Mouse (Mus musculus) heart, embryonic 11.5 days (tissue): ENCODE measurements around the gene Tnip3. TPM values are rescaled to one million over a fixed set of nuclear protein-coding genes. Genes with fewer than 3 reads are reported as not detected.
A peak's percentile ranks its signal among the peaks of the same experiment; 100 is the strongest.

Experiments
- ATAC-seq: fragments of 200-750 bp; cut with Nextera tagmentation; replicated peaks from 2 replicates; pipeline ENCODE4 v1.8.0; 2017; ENCODE audit warnings: moderate library complexity; ENCODE audit not compliant: insufficient number of reproducible peaks, low FRiP score, low TSS enrichment
- H3K27ac ChIP-seq: fragments of 300-500 bp; sonication (generic); 2 replicates; pipeline ENCODE4 v1.5.1; 2014; ENCODE audit warnings: mild to moderate bottlenecking, low read depth, low read length
- H3K27me3 ChIP-seq: fragments of 300-500 bp; sonication (generic); 2 replicates; pipeline ENCODE4 v1.6.1; 2014; ENCODE audit warnings: mild to moderate bottlenecking, low read length, mixed read lengths; ENCODE audit not compliant: control insufficient read depth, insufficient read depth
- H3K36me3 ChIP-seq: fragments of 300-500 bp; sonication (generic); 2 replicates; pipeline ENCODE4 v1.6.1; 2014; ENCODE audit warnings: mild to moderate bottlenecking, low read length, moderate library complexity, mixed read lengths; ENCODE audit not compliant: control insufficient read depth, insufficient read depth
- H3K4me1 ChIP-seq: fragments of 300-500 bp; sonication (generic); 2 replicates; pipeline ENCODE4 v1.6.1; 2014; ENCODE audit warnings: low read length; ENCODE audit not compliant: control insufficient read depth, insufficient read depth
- H3K4me2 ChIP-seq: fragments of 300-500 bp; sonication (generic); 2 replicates; pipeline ENCODE4 v1.6.1; 2014; ENCODE audit warnings: mild to moderate bottlenecking, moderate library complexity
- H3K4me3 ChIP-seq: fragments of 300-500 bp; sonication (generic); 2 replicates; pipeline ENCODE4 v1.5.1; 2014; ENCODE audit warnings: low read depth, low read length
- H3K9ac ChIP-seq: fragments of 300-500 bp; sonication (generic); 2 replicates; pipeline ENCODE4 v1.6.1; 2014; ENCODE audit warnings: mild to moderate bottlenecking, low read depth, low read length, moderate library complexity
- H3K9me3 ChIP-seq: fragments of 300-500 bp; sonication (generic); replicated peaks from 2 replicates; pipeline ENCODE4 v1.6.1; 2016; ENCODE audit warnings: low read length; ENCODE audit not compliant: control insufficient read depth
- WGBS: fragments of 180-500 bp; shearing (Covaris S2); extraction: QIAGEN DNeasy Blood & Tissue Kit; methylation state at CpG from one replicate; pipeline ENCODE4 v1.1.7; 2014; ENCODE audit not compliant: insufficient replicate concordance; 5-methylcytosine and 5-hydroxymethylcytosine counted together
- polyA plus RNA-seq: library from polyadenylated mRNA; unstranded; fragments of >200 nt; fragmentation: Nextera tagmentation; extraction: Ambion mirVana; gene quantifications from 2 replicates; pipeline ENCODE4 v1.2.1, GENCODE M21; 2014

Gene Tnip3
- polyA plus RNA-seq, 1 experiment from 2014 or later = 0.20 TPM

DNA sequence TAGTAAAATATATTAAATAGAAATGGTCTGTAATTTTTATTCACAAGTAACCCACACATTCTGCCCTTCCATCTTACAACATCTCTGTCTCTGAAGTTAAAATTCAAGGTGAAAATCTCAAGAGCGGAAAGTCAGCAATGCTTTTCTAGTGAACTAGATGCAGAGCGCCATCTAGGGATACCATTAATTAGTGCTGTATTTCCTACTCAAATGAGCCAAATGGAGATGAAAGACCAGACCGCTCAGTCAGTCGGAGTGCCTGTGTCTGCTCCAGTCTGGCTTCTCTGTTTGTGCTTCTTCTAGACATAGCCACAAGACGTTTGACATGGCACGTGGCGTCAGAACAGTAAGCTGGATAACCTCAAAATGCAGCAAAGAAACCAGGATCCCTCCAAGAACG lies 44.6 kb downstream of the Tnip3 start:
- no peaks in the 10 kb centered on the region for H3K36me3 ChIP-seq
- no peak overlapping the region for H3K4me3 ChIP-seq
- no peaks in the 10 kb centered on the region for H3K4me1 ChIP-seq
- no peak overlapping the region for H3K27ac ChIP-seq
- H3K9ac ChIP-seq = no peak overlapping the region
- no peaks in the 10 kb centered on the region for H3K9me3 ChIP-seq
- no peak for ATAC-seq
- H3K27me3 ChIP-seq = no peaks in the 10 kb centered on the region
- no peak overlapping the region for H3K4me2 ChIP-seq
- 33% methylated on average over 8 of the region's 8 CpGs for whole genome bisulfite sequencing

DNA sequence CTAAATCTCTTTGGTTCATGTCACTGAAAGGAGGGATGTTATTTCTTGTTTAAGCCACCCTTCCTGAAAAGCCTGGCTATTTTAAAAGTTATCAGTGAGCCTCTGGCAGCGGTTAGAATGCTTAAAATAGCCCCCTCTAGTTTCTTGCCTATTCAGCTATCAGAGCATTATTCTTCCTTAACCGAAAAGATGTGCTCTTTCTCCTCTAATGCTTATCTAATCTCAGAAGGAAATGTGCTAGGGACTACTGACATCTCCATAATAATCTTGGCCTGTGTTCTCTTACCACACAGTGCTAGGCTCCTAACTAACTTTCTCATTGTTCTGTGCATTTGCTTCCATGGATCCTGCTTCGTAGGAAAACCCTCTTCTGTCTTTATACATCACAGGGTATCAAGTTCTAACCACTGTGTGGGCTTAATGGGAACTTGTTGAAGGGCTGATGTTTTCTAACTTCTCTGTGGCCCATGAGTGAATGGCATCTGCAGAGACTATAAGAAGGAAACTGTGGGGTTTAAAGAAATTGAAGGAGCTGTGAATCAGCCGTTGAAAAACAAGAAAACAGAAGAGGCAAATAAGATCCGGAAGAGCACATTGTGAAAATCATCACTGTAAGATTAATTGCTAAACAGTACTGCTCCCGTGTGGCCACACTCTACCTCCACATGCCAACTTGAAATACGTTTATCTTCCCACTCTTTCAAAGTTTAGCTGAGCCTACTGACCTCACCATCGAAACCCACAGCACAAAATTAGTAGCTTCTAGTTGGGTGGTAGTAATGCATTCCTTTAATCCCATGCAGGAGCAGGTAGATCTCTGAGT lies 53.2 kb downstream of the Tnip3 start:
- ATAC-seq = no peak
- Histone ChIP-seq H3K4me2 (no peak overlapping the region), H3K4me1 (0 out of 2 replicates have a peak, but pooled peaks cover 4% of the 10 kb centered on the region), H3K27me3 (no peaks in the 10 kb centered on the region), H3K27ac (peak overlapping the region; percentile 70), H3K36me3 (no peaks in the 10 kb centered on the region), H3K9ac (no peak overlapping the region), H3K4me3 (no peak overlapping the region), H3K9me3 (no peaks in the 10 kb centered on the region)
- 43% methylated on average over 8 of the region's 8 CpGs for WGBS

DNA sequence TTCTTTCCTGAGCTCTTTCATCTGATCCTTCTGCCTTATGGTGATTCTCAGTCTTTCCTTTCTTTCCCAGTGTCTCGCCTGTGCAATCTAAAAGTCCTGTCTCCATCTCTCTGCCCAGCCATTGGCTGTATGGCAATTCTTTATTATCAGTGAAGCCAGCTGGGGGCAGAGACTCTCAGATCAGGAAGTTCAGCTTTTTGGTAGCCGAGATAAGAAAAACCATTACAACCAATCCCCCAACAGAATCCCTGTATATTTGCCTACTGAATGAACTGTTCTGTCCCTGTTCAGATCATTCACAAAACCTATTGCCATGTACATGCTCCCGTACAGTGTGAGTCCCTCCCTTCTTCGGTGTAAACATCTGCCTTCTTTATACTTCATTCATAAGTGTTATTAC lies 57.9 kb downstream of the Tnip3 start:
- 0 out of 2 replicates have a peak, but pooled peaks cover 10% of the 10 kb centered on the region for H3K4me1 ChIP-seq
- H3K9ac ChIP-seq = no peak overlapping the region
- H3K9me3 ChIP-seq = no peaks in the 10 kb centered on the region
- 62% methylated on average over 4 of the region's 4 CpGs for WGBS
- no peak overlapping the region for H3K4me2 ChIP-seq
- no peak for ATAC-seq
- H3K27ac ChIP-seq = no peak overlapping the region
- H3K27me3 ChIP-seq = no peaks in the 10 kb centered on the region
- no peaks in the 10 kb centered on the region for H3K36me3 ChIP-seq
- no peak overlapping the region for H3K4me3 ChIP-seq

DNA sequence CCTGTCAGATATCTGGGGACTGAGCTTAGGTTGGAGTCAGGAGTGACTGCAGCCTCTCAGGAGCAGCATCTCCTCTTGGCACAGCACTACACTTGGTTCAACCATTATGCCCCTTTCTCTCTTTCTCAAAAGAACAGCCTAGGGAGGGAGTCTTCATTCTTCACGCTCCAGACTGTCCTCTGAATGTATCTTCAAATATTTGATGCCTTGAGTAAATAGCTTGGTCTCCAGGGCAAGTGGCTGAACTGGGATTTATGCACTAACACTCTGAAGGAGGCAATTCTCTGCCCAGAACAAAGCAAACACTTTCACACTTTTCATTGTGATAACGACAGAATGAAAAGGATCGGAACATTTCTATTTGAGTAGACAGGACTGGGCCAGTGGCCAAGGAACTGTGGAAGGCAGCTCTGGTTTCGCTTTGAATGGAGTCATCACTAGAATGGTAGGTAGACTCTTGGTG lies 59.8 kb downstream of the Tnip3 start:
- Histone ChIP-seq H3K4me3 (no peak overlapping the region), H3K27ac (peak overlapping the region; percentile 68), H3K36me3 (no peaks in the 10 kb centered on the region), H3K9ac (no peak overlapping the region), H3K27me3 (no peaks in the 10 kb centered on the region), H3K9me3 (no peaks in the 10 kb centered on the region), H3K4me2 (no peak overlapping the region), H3K4me1 (0 out of 2 replicates have a peak, but pooled peaks cover 6% of the 10 kb centered on the region)
- 29% methylated on average over 4 of the region's 4 CpGs for WGBS
- no peak for ATAC-seq

DNA sequence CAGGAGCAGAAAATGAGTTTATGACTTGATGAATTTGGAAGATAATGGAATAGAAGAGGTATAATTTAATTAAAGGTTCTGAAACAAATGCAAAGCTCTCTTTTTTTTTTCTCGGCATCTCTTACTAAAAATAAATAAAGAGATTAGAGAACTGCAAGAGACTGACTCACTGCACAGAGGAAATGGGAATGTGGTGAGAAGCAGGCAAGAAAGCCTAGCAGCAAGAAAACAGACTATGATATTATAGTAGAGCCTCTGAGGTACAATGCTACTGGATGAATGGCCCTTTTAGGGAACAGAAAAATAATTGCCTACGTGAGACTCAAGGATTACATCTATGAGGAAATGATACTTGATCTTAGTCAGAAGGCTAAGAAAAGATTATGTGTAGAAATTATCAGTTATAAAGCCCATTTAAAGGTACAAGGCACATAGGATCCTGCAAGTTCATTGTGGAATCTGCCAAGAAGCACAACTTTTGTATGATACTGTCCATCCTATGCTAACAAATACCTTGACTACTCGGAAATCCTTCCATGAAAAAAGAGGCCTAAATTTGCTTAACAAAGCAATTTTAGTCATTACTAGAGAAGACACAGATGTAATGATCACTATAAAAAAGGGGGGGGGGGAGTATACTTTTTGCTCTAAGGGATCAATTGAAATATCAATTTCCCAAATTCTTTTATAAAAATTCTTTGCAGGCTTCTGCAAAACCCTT lies 60.4 kb downstream of the Tnip3 start:
- Histone ChIP-seq H3K27ac (peak overlapping the region; percentile 68), H3K36me3 (no peaks in the 10 kb centered on the region), H3K4me3 (no peak overlapping the region), H3K9me3 (no peaks in the 10 kb centered on the region), H3K4me2 (no peak overlapping the region), H3K27me3 (no peaks in the 10 kb centered on the region), H3K4me1 (0 out of 2 replicates have a peak, but pooled peaks cover 6% of the 10 kb centered on the region), H3K9ac (no peak overlapping the region)
- no peak for ATAC-seq
- 55% methylated on average over 3 of the region's 3 CpGs for WGBS

DNA sequence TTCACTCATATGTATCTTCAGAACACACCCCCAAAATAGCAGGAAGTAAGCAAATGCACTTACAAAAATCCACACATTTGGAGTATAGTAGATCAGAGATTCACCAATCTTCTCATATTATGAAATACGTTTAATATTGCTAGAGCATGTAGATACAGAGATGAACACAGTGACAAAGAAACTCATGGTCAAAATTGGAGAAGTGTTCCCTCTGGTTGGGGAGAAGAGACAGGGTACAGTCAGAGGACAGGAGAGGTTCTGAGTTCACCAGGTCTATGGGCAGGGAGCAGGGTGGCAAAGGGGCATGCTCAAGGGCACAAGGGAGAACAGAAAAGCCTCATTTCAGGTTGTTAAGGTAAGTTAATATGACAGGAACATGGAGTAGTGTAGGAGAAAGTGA lies 63.7 kb downstream of the Tnip3 start:
- no peak overlapping the region for H3K27ac ChIP-seq
- no peak overlapping the region for H3K4me3 ChIP-seq
- no peak overlapping the region for H3K4me2 ChIP-seq
- no peak overlapping the region for H3K9ac ChIP-seq
- no peaks in the 10 kb centered on the region for H3K27me3 ChIP-seq
- 0 out of 2 replicates have a peak, but pooled peaks cover 6% of the 10 kb centered on the region for H3K4me1 ChIP-seq
- no peaks in the 10 kb centered on the region for H3K36me3 ChIP-seq
- ATAC-seq = no peak
- WGBS = 76% methylated on average over 1 of the region's 1 CpGs
- H3K9me3 ChIP-seq = no peaks in the 10 kb centered on the region

DNA sequence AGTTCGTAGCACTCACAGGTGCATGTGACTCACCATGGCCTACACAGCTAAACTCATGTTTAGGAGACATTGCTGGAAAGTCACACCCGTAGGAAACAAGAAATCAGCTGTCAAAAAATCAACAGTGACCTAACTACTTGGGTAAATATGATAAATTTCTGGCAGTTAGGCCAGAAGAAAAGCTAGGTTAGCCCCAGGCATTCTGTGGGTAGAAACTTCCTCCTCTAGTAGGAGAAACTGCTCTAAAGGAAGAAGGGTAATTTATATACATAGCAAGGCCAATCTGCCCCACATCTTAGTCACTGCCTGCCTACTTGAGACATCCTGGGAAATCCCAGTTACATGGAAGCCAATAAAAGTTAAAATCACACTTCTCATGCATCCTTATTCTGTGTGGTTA lies 64.9 kb downstream of the Tnip3 start:
- no peaks in the 10 kb centered on the region for H3K36me3 ChIP-seq
- no peaks in the 10 kb centered on the region for H3K9me3 ChIP-seq
- H3K4me1 ChIP-seq = 0 out of 2 replicates have a peak, but pooled peaks cover 3% of the 10 kb centered on the region
- no peak overlapping the region for H3K4me2 ChIP-seq
- H3K9ac ChIP-seq = no peak overlapping the region
- no peak overlapping the region for H3K4me3 ChIP-seq
- ATAC-seq = no peak
- no peaks in the 10 kb centered on the region for H3K27me3 ChIP-seq
- WGBS = 73% methylated on average over 2 of the region's 2 CpGs
- H3K27ac ChIP-seq = no peak overlapping the region

DNA sequence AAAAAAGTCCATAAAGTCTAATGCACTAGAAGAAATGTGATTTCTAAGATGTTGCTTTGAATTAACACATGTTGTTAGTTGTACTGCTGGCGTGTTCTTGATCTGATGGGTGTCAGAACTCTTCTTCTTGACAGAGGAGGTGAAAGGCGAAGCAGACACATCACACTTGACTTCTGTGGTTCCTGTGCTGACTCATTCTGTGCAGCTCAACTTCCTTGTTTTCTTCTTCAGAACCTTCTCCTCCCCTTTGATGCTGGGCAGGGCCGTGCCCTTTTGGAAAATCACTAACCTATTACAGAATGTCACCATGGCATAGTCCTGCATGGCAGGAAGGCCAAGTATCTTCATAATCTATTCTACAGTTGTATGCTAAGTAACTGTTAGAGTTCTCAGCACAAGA lies 69.1 kb downstream of the Tnip3 start:
- Histone ChIP-seq H3K27ac (no peak overlapping the region), H3K4me1 (no peaks in the 10 kb centered on the region), H3K4me2 (no peak overlapping the region), H3K36me3 (no peaks in the 10 kb centered on the region), H3K9ac (no peak overlapping the region), H3K9me3 (no peaks in the 10 kb centered on the region), H3K27me3 (no peaks in the 10 kb centered on the region), H3K4me3 (no peak overlapping the region)
- WGBS = 70% methylated on average over 3 of the region's 3 CpGs
- no peak for ATAC-seq
